Mouse (Mus musculus): ENCODE measurements around the gene Banf2. TPM values are rescaled to one million over a fixed set of nuclear protein-coding genes. Genes with fewer than 3 reads are reported as not detected.
A peak's percentile ranks its signal among the peaks of the same experiment; 100 is the strongest.

Banf2 gene
- polyA plus RNA-seq, 1 experiment from 2014 or later: not detected

GRCm38 (mm10) chr2:144022441-144022840 is 10.4 kb upstream of the Banf2 start:
- DNase-seq (ENCODE audit: low spot score): no peak

GRCm38 (mm10) chr2:144025361-144025760 is 7.5 kb upstream of the Banf2 start:
- no peak for DNase-seq (ENCODE audit: low spot score)

- DNase-seq (ENCODE audit: low spot score): no peak
Measured at GRCm38 (mm10) chr2:144026456-144026855, 6.4 kb upstream of the Banf2 start.

GRCm38 (mm10) chr2:144030791-144031190 is 2.1 kb upstream of the Banf2 start:
- DNase-seq (ENCODE audit: low spot score): no peak

- no peak for DNase-seq (ENCODE audit: low spot score)
Measured at GRCm38 (mm10) chr2:144044726-144045125, 11.9 kb downstream of the Banf2 start.

GRCm38 (mm10) chr2:144045756-144046560 is 13.1 kb downstream of the Banf2 start:
- DNase-seq (ENCODE audit: low spot score): no peak

GRCm38 (mm10) chr2:144046916-144047315 is 14.1 kb downstream of the Banf2 start:
- peak; percentile 12 for DNase-seq (ENCODE audit: low spot score)

- no peak for DNase-seq (ENCODE audit: low spot score)
Measured at GRCm38 (mm10) chr2:144050146-144050680, 17.4 kb downstream of the Banf2 start.

- DNase-seq (ENCODE audit: low spot score): no peak
Measured at GRCm38 (mm10) chr2:144050861-144051260, 18.0 kb downstream of the Banf2 start.

GRCm38 (mm10) chr2:144052410-144053065 is 19.7 kb downstream of the Banf2 start:
- no peak for DNase-seq (ENCODE audit: low spot score)

- DNase-seq (ENCODE audit: low spot score): no peak
Measured at GRCm38 (mm10) chr2:144057735-144058134, 24.9 kb downstream of the Banf2 start.

- DNase-seq (ENCODE audit: low spot score): no peak
Measured at GRCm38 (mm10) chr2:144061701-144062100, 28.8 kb downstream of the Banf2 start.

- DNase-seq (ENCODE audit: low spot score): no peak
Measured at GRCm38 (mm10) chr2:144065499-144065898, 32.6 kb downstream of the Banf2 start.

GRCm38 (mm10) chr2:144069663-144070062 is 36.8 kb downstream of the Banf2 start:
- no peak for DNase-seq (ENCODE audit: low spot score)

- DNase-seq (ENCODE audit: low spot score): no peak
Measured at GRCm38 (mm10) chr2:144070479-144070878, 37.6 kb downstream of the Banf2 start.

GRCm38 (mm10) chr2:144072642-144073041 is 39.8 kb downstream of the Banf2 start:
- DNase-seq (ENCODE audit: low spot score): no peak

GRCm38 (mm10) chr2:144074059-144074458 is 41.2 kb downstream of the Banf2 start:
- no peak for DNase-seq (ENCODE audit: low spot score)

- no peak for DNase-seq (ENCODE audit: low spot score)
Measured at GRCm38 (mm10) chr2:144076625-144077024, 43.8 kb downstream of the Banf2 start.

GRCm38 (mm10) chr2:144078897-144079296 is 46.0 kb downstream of the Banf2 start:
- DNase-seq (ENCODE audit: low spot score): no peak

- no peak for DNase-seq (ENCODE audit: low spot score)
Measured at GRCm38 (mm10) chr2:144086183-144086847, 53.5 kb downstream of the Banf2 start.

GRCm38 (mm10) chr2:144087899-144088584 is 55.2 kb downstream of the Banf2 start:
- no peak for DNase-seq (ENCODE audit: low spot score)
